Mouse (Mus musculus) testis, postnatal 14 days (tissue): Measurements from ENCODE around the gene Prss45.
"Not testable (repeated sequence)": the region's sequence is repeated elsewhere in the genome, so short reads cannot be mapped to it uniquely, and the experiment has no call there.

Source experiments
- DNase-seq: peaks from one replicate; pipeline ENCODE4 v3.0.0; 2021; ENCODE audit warnings: low spot score

Prss45 gene

GRCm38 (mm10) chr9:110834411-110834810 lies at the start of gene Prss45:
TSS of gene Prss45 (plus strand) at chr9:110834588.
- peak; percentile 54 for DNase-seq

- DNase-seq = no peak
Measured at GRCm38 (mm10) chr9:110788169-110788568, 46.2 kb upstream of the Prss45 start.

- DNase-seq = no peak
Measured at GRCm38 (mm10) chr9:110790462-110790861, 43.9 kb upstream of the Prss45 start.

- DNase-seq = no peak
Measured at GRCm38 (mm10) chr9:110797013-110797412, 37.4 kb upstream of the Prss45 start.

- DNase-seq = no peak
Measured at GRCm38 (mm10) chr9:110797866-110798265, 36.5 kb upstream of the Prss45 start, which contains the start of gene Prss42. TSS of gene Prss42 (plus strand) at chr9:110798166.

- no peak for DNase-seq
Measured at GRCm38 (mm10) chr9:110800834-110801479, 33.4 kb upstream of the Prss45 start.

GRCm38 (mm10) chr9:110803294-110803693 lies 31.1 kb upstream of the Prss45 start:
- DNase-seq = no peak

GRCm38 (mm10) chr9:110810051-110810450 lies 24.3 kb upstream of the Prss45 start:
- DNase-seq = no peak

- peak; percentile 55 for DNase-seq
Measured at GRCm38 (mm10) chr9:110813789-110814188, 20.6 kb upstream of the Prss45 start, which contains the start of gene Prss44. TSS of gene Prss44 (plus strand) at chr9:110813994.

- DNase-seq = not testable (repeated sequence)
Measured at GRCm38 (mm10) chr9:110820546-110820945, 13.8 kb upstream of the Prss45 start.

GRCm38 (mm10) chr9:110821436-110821835 lies 13.0 kb upstream of the Prss45 start:
- DNase-seq = no peak

GRCm38 (mm10) chr9:110825426-110825825 lies 9.0 kb upstream of the Prss45 start:
- DNase-seq = no peak

- DNase-seq = no peak
Measured at GRCm38 (mm10) chr9:110825832-110826231, 8.6 kb upstream of the Prss45 start.

GRCm38 (mm10) chr9:110826390-110826789 lies 8.0 kb upstream of the Prss45 start, which contains the start of gene Prss43:
TSS of gene Prss43 (plus strand) at chr9:110826690.
- DNase-seq = no peak

- DNase-seq = no peak
Measured at GRCm38 (mm10) chr9:110833021-110833420, 1.4 kb upstream of the Prss45 start.

GRCm38 (mm10) chr9:110834961-110835360 lies 573 bp downstream of the Prss45 start:
- no peak for DNase-seq

- no peak for DNase-seq
Measured at GRCm38 (mm10) chr9:110836112-110836511, 1.7 kb downstream of the Prss45 start.

GRCm38 (mm10) chr9:110840905-110841304 lies 6.5 kb downstream of the Prss45 start:
- DNase-seq = no peak

GRCm38 (mm10) chr9:110841438-110841837 lies 7.0 kb downstream of the Prss45 start:
- DNase-seq = no peak

GRCm38 (mm10) chr9:110844206-110844605 lies 9.8 kb downstream of the Prss45 start, which contains the start of gene Prss46:
TSS of gene Prss46 (plus strand) at chr9:110844506.
- DNase-seq = no peak

GRCm38 (mm10) chr9:110849162-110849561 lies 14.8 kb downstream of the Prss45 start:
- DNase-seq = no peak

GRCm38 (mm10) chr9:110855903-110856302 lies 21.5 kb downstream of the Prss45 start:
- no peak for DNase-seq

GRCm38 (mm10) chr9:110856920-110857319 lies 22.5 kb downstream of the Prss45 start:
- no peak for DNase-seq
